Mouse (Mus musculus) heart, postnatal 36 days (tissue): ENCODE results near the gene Rnf144a. TPM values are rescaled to one million over a fixed set of nuclear protein-coding genes. Genes with fewer than 3 reads are reported as not detected.
A peak's percentile ranks its signal among the peaks of the same experiment; 100 is the strongest.
"Not testable (repeated sequence)": the region's sequence is repeated elsewhere in the genome, so short reads cannot be mapped to it uniquely, and the experiment has no call there.

Experiments
- DNase-seq, 2 experiments: peaks; one replicate each; pipeline ENCODE4 v3.0.0; 2021 to 2022
- intact Hi-C: fragments of 180-260 bp; cut with DNase I; formaldehyde crosslinking; loops from one replicate; pipeline ENCODE4 v1.15.1; 2025
- total RNA-seq, 2 experiments: library from RNA; stranded (reverse); gene quantifications; 2 replicates each; pipeline ENCODE4 v1.2.3; 2021

Gene Rnf144a
- total RNA-seq, result 10 to 100 TPM; 13.4 to 23.5 TPM

DNA sequence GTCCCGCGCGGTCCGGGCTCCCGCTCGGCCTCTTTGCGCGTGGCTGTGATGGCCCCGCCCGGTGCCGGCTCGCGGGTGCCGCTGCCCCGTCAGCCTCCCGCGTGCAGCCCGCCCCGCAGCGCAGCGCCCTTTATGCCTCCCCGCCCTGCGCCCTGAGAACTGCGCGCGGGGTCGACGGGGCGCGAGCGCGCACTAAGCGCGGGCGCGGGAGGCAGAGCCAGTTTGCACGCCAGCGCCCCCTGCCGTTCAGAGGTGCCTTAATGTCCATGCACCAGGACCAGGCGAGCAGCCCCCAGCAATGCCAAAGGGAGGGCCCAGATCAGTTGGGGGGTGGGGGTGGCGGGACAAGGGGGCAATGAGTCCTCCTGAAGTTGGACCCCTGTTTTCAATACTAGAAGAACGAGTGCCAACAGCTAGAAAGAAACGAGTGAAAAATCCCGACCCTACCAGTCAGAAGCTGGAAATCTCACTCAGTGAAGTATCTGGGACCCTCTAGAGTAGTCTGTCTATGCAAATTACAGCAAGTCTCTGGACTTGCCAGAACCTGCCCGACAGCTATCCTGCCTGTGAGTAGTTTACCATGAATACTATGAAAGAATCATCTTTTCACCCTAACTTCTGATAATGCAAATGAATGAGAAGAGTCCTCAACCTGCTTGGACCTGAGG is at the start of gene Rnf144a:
Gene Rnf144a, minus strand, starts transcription at position 151 of the 668 bp plus-strand sequence.
- intact Hi-C loops, result loop anchor here (1.0 to 2.0 kb wide), 3 partner anchors 48 to 100 kb away; no protein-coding TSS in a partner anchor
- peak; percentile 95 to 98 for DNase-seq

DNA sequence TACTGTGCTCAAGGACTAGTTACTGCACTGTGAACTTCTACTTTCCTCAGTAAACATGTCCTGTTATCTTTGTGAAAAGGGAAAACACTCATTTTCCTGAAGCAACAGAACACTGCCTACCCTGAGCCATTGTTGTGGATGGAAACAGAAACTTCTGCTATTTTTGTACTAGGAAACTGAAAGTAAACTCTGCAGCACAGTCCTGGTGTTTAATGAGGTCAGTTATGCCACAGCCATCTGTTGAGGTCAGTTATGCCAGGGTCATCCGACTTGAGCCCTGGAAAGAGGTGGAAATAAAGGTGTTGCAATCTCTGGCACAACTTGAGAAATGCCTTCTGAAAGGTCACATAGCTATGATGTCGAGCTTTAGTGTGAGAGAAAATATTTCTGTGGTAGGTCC is 45.0 kb upstream of the Rnf144a start:
- DNase-seq, result no peak
- intact Hi-C loops, result no loop called here

DNA sequence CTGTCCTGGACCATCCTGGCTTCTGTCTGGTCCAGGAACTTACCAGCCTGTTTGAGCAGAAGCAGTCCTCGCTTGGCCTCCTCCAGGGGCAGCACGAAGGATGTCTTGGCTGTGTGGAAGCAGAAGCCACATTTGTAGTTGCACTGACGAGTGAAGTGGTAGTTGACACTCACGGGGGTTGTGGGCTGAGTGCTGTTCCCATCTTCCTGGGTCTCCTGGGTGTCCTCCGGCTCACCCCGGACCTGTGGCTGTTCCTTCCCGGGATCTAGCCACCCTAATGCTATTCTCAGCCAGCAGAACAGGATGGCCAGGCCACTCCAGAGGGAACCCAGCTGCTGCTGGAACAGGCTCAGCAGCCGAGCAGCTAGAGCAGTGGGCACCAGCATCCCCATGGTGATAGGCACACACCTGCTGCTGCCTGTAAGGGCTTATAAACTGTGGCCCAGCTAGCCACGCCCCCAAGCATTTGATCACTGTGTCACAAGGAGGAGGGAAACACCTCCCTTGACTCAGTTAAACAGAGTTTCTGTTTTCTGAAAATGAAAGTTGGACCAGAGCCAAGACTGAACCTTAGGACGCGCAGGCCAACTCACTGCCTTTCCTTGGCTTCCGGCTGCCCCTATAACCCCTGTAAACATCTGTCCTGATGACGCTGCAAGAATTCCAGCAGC is 41.1 kb upstream of the Rnf144a start, which contains the start of gene Rsad2:
Gene Rsad2, minus strand, starts transcription at position 425 of the 671 bp plus-strand sequence.
- intact Hi-C loops, result no loop called here

DNA sequence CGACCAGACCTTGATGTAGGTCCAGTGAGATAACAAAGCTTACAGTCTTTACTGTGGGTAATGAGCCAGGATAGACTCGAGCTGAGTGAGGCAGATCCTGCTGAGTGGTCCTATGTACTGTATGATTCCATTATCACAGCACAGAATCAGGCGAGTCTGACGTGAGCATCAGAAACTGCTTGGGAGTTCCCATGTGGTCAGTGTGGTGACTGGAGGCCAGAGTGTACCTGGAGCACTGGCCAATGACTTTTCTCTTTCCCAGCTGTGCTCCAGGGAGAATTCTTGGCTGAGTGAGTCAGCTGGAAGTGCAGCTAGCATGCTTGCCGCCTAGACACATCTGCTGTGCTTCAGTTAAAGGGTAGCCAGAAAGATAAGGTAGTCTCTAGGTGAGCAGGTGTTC is 39.6 kb upstream of the Rnf144a start:
- DNase-seq, result no peak
- intact Hi-C loops, result no loop called here

More for the DNA sequence above, 41.1 kb upstream of the Rnf144a start, which contains the start of gene Rsad2:
- peak; percentile 57 to 68 for DNase-seq

DNA sequence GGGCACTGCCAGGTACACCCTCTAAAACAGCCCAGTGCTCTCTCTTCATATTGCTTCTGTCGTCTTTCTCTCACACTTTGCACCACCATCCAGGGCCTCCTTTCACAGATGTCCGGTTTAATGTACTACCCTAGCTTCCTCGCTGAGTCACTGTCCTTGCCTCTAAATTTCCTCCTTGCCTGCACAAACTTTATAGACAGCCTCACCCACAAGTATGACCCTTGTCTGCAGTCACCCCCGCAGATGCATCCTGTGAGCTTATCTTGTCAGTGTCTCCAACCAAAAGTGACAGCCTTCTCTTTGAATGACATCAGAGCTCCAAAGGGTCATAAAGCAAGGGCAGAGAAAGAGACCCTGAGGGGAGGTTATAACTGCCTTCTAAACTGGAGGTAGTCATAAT is 37.9 kb upstream of the Rnf144a start:
- intact Hi-C loops, result no loop called here
- no peak for DNase-seq

DNA sequence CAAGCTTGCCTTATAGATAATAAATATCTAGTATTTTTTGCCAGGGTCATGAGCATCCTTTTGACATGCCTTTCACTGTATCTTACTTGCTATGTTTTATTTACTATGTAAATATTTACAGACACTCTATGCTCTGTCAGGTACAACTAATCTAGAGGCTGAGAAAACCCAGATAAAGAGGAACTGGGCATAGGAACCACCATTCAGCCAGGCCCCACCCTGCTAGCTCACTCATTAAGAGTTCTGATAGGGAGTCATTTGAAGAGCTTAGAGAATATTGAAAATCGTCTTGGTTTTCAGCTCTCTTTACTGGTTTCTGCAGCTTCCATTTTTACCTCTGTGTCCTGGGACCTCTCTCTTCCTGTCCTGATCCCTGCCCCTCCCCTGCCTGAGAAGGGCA is 36.1 kb upstream of the Rnf144a start:
- DNase-seq, result no peak
- intact Hi-C loops, result no loop called here

DNA sequence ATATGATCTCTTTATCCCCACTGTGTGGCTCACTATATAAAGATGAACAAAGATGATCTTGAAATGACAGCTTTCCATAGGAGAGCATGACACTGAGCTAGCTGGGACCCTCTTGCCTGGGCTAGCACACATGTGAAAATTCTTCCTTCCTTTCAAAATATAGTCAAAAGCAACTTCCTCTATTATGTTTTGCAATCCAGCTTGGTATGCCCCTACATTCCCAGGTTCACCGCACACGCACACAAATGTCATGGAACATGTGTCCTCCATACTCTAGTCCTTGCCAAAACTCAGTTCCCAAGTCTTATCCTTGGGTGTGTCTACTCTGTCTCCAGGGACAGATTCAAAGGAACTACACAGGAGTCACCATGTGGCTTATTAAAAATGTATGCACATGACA is 34.4 kb upstream of the Rnf144a start:
- intact Hi-C loops, result loop anchor here (10.0 kb wide), 1 partner anchor 1355 kb away; the partner anchor contains the start of gene Id2
- DNase-seq, result no peak

DNA sequence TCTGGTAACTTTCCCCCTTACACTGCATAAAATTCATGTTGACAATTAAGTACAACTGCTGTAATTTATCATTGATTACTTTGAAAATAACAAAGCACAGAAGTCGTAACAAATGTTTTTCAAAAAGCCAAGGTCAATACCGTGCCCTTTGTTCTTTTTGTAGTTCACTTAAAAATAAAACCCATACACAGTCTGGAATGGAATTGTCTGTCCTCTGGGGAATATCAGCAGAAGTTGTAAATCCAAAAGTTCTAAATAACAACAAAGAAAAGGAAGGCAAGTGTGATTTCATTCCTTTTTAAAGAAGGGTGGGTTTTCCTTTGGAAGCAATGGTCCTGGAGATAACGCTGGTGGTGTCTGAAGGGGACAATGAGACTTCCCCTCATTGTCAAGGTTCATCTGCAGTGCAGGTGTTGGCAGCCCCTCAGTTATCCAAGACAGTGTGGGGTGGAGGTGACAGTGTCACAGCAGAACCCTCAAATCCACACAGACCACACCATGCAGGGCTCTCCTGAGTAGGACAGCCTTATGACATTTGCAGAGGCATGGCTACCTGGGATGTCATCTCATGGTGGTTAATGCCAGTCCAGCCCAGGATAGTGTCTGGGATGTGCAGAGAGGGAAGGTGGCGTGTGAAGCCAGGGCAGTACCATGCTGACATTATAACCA is 31.5 kb upstream of the Rnf144a start:
- no peak for DNase-seq
- intact Hi-C loops, result loop anchor here (10.0 kb wide), 1 partner anchor 1352 kb away; the partner anchor contains the start of gene Id2

DNA sequence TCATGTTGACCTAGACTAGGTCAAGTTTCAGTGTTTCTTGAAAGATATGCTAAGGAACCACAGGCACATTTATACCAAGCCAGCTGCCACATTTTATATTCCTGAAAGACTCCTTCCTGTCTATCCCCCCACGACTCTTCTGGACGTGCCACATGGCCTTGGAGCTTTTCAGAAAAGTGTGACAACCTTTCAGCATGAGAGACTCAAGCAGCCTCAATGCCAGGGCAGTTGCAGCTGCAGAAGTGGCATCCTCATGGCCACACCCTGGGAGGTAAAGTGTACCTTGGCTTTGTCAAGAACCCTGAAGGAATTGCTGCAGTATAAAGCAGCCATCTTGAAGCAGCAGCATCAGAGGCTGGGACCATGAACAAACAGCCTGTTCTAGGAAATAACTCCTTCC is 29.5 kb upstream of the Rnf144a start:
- intact Hi-C loops, result loop anchor here (2.0 to 10.0 kb wide), 2 partner anchors 20 to 1350 kb away; partner anchors contain the start of gene Id2
- DNase-seq, result no peak

DNA sequence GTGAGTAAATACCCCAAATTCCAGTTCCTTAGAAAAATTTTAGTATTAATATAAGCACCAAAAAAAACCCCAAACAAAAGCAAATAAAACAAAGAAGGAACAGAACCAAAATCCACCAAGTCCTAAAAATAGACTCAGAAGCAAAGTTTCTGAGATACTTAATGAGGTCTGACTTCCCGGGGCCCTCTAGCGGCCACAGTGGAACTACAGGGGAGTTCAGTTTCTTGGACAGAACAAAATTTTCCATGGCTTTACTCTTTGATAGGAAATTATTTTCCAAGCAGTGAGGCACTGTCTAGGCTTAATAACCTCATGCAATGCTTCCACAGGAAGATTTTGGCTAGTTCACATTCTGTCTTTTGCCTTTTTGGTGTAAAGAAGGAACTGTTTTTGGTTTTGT is 29.0 kb upstream of the Rnf144a start:
- DNase-seq, result peak; percentile 85 to 93

DNA sequence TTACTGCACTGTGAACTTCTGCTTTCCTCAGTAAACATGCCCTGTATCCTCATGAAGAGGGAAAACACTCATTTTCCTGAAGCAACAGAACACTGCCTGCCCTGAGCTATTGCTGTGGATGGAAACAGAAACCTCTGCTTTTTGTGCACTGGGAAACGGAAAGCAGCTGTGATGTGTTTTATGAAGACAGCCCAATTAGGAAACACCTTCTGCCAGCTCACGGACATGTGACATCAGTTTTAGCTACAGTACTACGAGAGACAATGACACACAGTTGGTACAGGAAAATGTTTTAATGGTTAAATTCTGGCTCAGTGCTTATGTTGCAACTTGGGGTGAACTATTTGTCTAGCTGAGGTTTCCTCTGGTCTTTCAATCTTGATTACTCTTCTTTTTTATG is 24.3 kb upstream of the Rnf144a start:
- no peak for DNase-seq
- intact Hi-C loops, result no loop called here

More for the DNA sequence above, 29.0 kb upstream of the Rnf144a start:
- intact Hi-C loops, result loop anchor here (2.0 to 10.0 kb wide), 2 partner anchors 19 to 1349 kb away; partner anchors contain the start of gene Id2

DNA sequence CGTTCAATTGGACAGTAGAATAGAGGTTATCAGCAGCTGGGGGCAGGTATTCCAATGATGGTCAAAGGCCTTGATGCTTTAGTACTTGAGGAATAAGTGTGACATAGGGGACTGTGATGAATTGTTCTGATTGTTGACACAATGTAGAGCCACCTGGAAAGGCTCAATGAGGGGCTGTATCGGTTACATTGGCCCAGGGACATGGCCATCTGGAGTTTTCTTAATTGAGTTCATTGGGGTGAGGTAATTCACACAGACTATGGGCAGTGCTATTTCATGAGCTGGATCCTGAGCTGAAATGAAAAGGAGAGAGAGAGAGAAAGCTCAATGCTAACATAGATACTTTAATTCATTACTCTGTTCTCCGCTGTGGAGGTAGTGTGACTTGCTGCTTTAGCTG is 22.9 kb upstream of the Rnf144a start:
- intact Hi-C loops, result no loop called here
- no peak for DNase-seq

DNA sequence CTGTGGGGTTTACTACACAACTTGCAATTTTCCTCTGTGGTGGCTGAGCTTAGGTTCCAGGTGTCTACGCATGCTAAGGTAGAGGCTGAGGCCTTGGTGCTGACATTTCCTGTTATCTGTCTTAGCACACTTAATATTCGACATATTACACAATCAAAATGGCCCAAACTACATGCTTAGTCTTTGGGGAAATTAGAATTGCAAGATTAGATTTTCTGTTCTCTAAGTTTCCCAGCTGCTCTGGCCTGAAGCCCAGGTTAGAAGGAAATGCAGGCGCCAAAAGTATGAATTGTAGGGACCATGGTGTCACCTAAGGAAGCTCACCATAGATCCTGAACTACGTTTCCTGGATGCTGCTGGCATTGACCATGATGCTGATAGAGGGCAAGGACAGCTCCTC is 21.3 kb upstream of the Rnf144a start:
- peak; percentile 37 to 55 for DNase-seq
- intact Hi-C loops, result no loop called here

DNA sequence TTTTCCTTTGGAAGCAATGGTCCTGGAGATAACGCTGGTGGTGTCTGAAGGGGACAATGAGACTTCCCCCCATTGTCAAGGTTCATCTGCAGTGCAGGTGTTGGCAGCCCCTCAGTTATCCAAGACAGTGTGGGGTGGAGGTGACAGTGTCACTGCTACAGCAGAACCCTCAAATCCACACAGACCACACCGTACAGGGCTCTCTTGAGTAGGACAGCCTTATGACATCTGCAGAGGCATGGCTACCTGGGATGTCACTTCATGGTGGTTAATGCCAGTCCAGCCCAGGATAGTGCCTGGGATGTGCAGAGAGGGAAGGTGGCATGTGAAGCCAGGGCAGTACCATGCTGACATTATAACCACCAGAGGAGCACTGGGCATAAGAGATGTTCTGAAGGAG is 13.7 kb upstream of the Rnf144a start:
- intact Hi-C loops, DNase-seq: not testable (repeated sequence)

DNA sequence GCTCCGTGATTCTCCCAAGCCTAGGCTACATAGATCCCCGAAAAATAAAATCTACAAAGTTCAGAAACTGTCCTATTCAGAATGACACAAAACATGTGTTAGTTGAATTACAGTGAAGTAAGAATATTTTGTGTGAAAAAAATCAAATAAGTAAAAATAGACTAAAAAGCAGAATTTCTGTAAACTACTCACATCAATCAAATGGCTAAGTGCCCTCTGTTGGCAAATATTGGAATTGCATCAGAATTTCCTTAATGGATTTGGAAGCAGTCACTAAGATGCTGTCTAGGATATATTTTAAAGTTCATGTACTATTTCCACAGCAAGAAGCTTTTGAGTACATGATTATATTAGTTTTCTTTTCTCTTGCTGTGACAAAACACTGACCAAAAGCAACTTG is 9.8 kb upstream of the Rnf144a start:
- intact Hi-C loops, result loop anchor here (2.0 kb wide), 1 partner anchor 20 kb away; no protein-coding TSS in a partner anchor
- DNase-seq, result no peak

DNA sequence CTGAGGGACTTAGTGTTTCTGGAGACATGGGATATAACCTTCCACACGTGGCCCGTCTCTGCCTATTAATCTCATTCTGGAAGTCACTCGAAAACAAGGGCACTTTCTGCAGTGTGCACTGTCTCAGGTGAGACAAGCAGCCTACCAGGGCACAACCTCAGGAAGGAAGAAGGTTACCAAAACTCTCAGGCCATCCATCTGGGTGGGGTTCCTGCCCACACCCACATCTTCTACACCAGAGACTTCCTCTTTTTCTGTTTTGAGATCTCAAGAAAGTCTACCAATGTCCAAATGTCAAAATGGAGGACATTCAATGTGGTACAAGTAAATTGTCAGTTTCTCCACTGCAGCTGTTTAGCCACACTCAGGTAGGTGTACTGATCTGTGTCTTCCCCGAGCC is 3.3 kb upstream of the Rnf144a start:
- no peak for DNase-seq
- intact Hi-C loops, result no loop called here

DNA sequence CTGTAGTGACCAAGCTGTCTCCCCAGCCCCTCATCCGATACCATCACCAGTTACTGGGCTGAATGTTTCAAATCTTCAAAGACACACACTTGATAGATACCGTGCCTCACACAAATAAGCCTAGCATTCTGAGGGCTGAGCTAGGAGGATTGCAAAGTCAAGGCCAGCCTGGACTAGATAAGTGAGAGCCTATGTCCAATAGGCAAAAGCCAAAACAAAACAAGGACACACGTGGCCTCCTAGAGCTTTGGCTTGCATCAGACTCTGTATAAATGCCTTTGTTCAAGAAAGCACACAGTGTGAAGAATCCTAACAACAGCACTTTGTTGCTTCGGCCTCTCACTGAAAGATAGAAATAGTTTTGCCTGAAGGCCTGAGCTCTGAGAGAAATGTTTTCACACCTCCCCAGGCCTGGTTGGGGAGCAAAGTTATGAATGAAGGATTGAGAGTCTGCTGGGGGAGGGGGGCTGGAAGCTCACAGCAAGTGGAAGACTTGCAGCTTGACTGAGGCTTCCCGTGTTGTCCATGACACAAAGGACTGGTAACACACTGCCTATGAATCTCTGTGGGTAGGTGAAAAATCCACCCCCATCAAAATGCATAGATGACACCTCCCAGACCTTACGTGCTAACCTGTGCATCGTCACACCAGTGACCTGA is 1.7 kb upstream of the Rnf144a start:
- intact Hi-C loops, result no loop called here
- DNase-seq, result no peak

DNA sequence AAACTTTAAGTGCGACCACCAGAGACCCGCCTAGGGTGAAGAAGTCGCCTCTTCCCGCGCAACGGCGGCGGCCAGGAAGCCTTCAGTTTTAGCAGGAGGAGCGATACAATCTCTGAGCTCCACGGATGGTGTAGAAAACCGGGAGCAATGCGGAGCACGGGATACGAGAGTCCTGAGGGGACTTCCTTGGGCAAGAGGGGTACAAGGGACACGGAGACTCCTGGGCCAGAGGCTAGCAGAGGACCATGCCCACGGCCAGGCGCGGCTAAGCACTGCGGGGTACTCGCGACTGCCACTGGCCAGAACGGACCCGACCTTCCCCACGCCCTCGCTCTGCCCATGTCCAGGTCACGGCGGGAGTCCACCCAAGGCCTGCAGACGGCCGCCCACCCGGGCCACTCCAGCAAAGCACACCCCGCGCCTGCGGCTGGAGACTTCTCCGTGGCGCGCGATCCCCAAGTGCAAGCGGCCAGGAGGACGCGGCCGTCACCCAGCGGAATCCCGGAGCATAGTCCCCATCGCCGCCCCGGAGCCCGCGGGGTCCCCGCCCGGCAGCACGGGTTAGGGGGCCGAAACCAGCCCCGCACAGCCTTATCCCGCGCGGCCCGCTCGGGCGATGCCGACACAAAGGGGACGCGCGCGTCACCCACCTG is 477 bp downstream of the Rnf144a start:
- intact Hi-C loops, result loop anchor here (1.0 to 2.0 kb wide), 3 partner anchors 48 to 99 kb away; no protein-coding TSS in a partner anchor
- DNase-seq, result peak in 1 of 2 experiments; percentile 48

DNA sequence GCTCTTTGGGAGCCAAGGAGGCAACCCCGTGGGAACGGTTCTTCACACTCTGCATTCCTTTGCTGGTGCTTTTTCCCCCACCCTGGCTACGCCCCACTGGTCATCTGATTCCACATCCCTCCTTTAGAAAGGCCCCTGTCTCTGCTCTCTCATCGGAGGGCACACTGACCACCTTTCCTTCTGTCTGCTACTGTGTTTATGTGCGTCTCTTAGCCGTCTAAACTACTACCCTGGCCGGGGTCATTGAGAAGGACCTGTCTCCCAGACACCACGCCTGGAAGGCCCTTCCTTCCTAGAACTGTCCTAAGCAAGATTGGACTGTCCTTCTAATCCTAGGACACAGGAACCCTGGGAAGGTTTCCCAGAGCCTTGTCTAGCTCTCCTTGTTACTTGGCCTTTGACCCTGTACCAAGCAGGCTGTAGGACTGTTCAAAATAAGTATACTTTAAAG is 1.1 kb downstream of the Rnf144a start:
- intact Hi-C loops, result loop anchor here (2.0 kb wide), 2 partner anchors 47 to 57 kb away; no protein-coding TSS in a partner anchor
- peak in 1 of 2 experiments; percentile 55 for DNase-seq

DNA sequence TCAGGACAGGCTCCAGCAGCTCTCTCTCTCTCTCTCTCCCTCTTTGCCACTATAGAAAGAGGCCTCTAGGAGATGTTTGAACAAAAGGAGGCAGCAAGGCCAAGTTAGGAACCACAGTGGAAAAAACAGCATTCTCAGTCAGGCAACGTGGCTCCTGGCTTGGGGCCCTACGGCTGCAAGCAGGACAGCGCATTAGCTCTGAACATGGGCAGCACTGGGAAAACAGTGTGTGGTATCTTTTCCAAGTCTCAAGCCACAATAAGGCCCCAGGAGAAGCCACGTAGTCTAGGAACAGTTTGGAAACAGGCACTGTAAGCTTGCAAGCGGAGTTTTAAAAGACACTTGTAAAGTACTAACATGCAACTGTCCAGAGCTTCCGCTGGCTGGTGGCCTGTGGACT is 2.3 kb downstream of the Rnf144a start:
- intact Hi-C loops, result no loop called here
- peak; percentile 44 to 46 for DNase-seq
